Mouse (Mus musculus): ENCODE data around the gene Ntng2. TPM values are rescaled to one million over a fixed set of nuclear protein-coding genes. Genes with fewer than 3 reads are reported as not detected.

Gene Ntng2
- total and polyA plus RNA-seq, 2 experiments from 2014 or later, result 8.7 to 52.4 TPM

- Histone ChIP-seq H3K36me3 (ENCODE audit: insufficient read depth, low read length) (no peaks in the 10 kb centered on the region), H3K4me1 (ENCODE audit: insufficient read depth, low read length) (peaks cover 19% of the 10 kb centered on the region), H3K27ac (ENCODE audit: low read depth, low read length) (no peak overlapping the region), H3K27me3 (ENCODE audit: insufficient read depth, low read length) (peaks cover 12% of the 10 kb centered on the region; the same call in 1 of the 2 replicates), H3K9me3 (ENCODE audit: low read length) (no peaks in the 10 kb centered on the region), H3K4me3 (ENCODE audit: low read depth, low read length) (peak overlapping the region; percentile 60), H3K4me2 (ENCODE audit: low read depth, low read length, poor library complexity, severe bottlenecking) (peak overlapping the region; percentile 99), H3K9ac (replicated peaks; ENCODE audit: low read length, poor library complexity, severe bottlenecking) (peak overlapping the region; percentile 63)
- under 1% methylated on average over 61 of the region's 61 CpGs for WGBS
- DNase-seq (ENCODE audit: low spot score) (peak; percentile 20), ATAC-seq (ENCODE audit: low FRiP score) (no peak)
- no peak for TF ChIP-seq CTCF (IDR thresholded peaks at IDR 0.05)
Observed at GRCm38 (mm10) chr2:29251095-29252058, 1.4 kb downstream of the Ntng2 start.

GRCm38 (mm10) chr2:29250263-29251094 is 2.3 kb downstream of the Ntng2 start:
- Histone ChIP-seq H3K9me3 (ENCODE audit: low read length) (no peaks in the 10 kb centered on the region), H3K27me3 (ENCODE audit: insufficient read depth, low read length) (peaks cover 12% of the 10 kb centered on the region; the same call in 1 of the 2 replicates), H3K27ac (ENCODE audit: low read depth, low read length) (peak overlapping the region; percentile 9; the same call in 1 of the 2 replicates), H3K9ac (replicated peaks; ENCODE audit: low read length, poor library complexity, severe bottlenecking) (peak overlapping the region; percentile 63; the same call in 1 of the 2 replicates), H3K4me1 (ENCODE audit: insufficient read depth, low read length) (peaks cover 19% of the 10 kb centered on the region), H3K4me3 (ENCODE audit: low read depth, low read length) (peak overlapping the region; percentile 60), H3K36me3 (ENCODE audit: insufficient read depth, low read length) (no peaks in the 10 kb centered on the region), H3K4me2 (ENCODE audit: low read depth, low read length, poor library complexity, severe bottlenecking) (peak overlapping the region; percentile 99)
- no peak for TF ChIP-seq CTCF (IDR thresholded peaks at IDR 0.05)
- under 1% methylated on average over 44 of the region's 44 CpGs for WGBS
- ATAC-seq (ENCODE audit: low FRiP score), result no peak
- peak; percentile 44 for DNase-seq (ENCODE audit: low spot score)

GRCm38 (mm10) chr2:29249852-29250251 is 3.0 kb downstream of the Ntng2 start:
- Histone ChIP-seq H3K36me3 (ENCODE audit: insufficient read depth, low read length) (no peaks in the 10 kb centered on the region), H3K27me3 (ENCODE audit: insufficient read depth, low read length) (peaks cover 12% of the 10 kb centered on the region; the same call in 1 of the 2 replicates), H3K4me3 (ENCODE audit: low read depth, low read length) (peak overlapping the region; percentile 60), H3K27ac (ENCODE audit: low read depth, low read length) (0 out of 2 replicates have a peak overlapping the region, but pooled peaks have one; percentile 9), H3K4me2 (ENCODE audit: low read depth, low read length, poor library complexity, severe bottlenecking) (peak overlapping the region; percentile 99), H3K9ac (replicated peaks; ENCODE audit: low read length, poor library complexity, severe bottlenecking) (peak overlapping the region; percentile 63; the same call in 1 of the 2 replicates), H3K9me3 (ENCODE audit: low read length) (no peaks in the 10 kb centered on the region), H3K4me1 (ENCODE audit: insufficient read depth, low read length) (peaks cover 19% of the 10 kb centered on the region)
- peak; percentile 15 for DNase-seq (ENCODE audit: low spot score)
- 5% methylated on average over 10 of the region's 10 CpGs for WGBS
- TF ChIP-seq CTCF (IDR thresholded peaks at IDR 0.05), result no peak
- no peak for ATAC-seq (ENCODE audit: low FRiP score)

GRCm38 (mm10) chr2:29248551-29248950 is 4.3 kb downstream of the Ntng2 start:
- Histone ChIP-seq H3K4me2 (ENCODE audit: low read depth, low read length, poor library complexity, severe bottlenecking) (0 out of 2 replicates have a peak overlapping the region, but pooled peaks have one; percentile 99), H3K4me3 (ENCODE audit: low read depth, low read length) (no peak overlapping the region), H3K27me3 (ENCODE audit: insufficient read depth, low read length) (peaks cover 12% of the 10 kb centered on the region; the same call in 1 of the 2 replicates), H3K9ac (replicated peaks; ENCODE audit: low read length, poor library complexity, severe bottlenecking) (no peak overlapping the region), H3K36me3 (ENCODE audit: insufficient read depth, low read length) (no peaks in the 10 kb centered on the region), H3K27ac (ENCODE audit: low read depth, low read length) (no peak overlapping the region), H3K4me1 (ENCODE audit: insufficient read depth, low read length) (peaks cover 19% of the 10 kb centered on the region), H3K9me3 (ENCODE audit: low read length) (no peaks in the 10 kb centered on the region)
- no peak for DNase-seq (ENCODE audit: low spot score)
- no peak for TF ChIP-seq CTCF (IDR thresholded peaks at IDR 0.05)
- WGBS, result 59% methylated on average over 3 of the region's 3 CpGs
- ATAC-seq (ENCODE audit: low FRiP score), result no peak

- DNase-seq (ENCODE audit: low spot score) (no peak), ATAC-seq (ENCODE audit: low FRiP score) (no peak)
- no peak overlapping the region for H3K9ac ChIP-seq (replicated peaks; ENCODE audit: low read length, poor library complexity, severe bottlenecking)
- H3K4me2 ChIP-seq (ENCODE audit: low read depth, low read length, poor library complexity, severe bottlenecking), result no peak overlapping the region; the same call in 1 of the 2 replicates
- H3K4me3 ChIP-seq (ENCODE audit: low read depth, low read length), result no peak overlapping the region
- H3K27ac ChIP-seq (ENCODE audit: low read depth, low read length), result no peak overlapping the region
- no peaks in the 10 kb centered on the region for H3K36me3 ChIP-seq (ENCODE audit: insufficient read depth, low read length)
- H3K9me3 ChIP-seq (ENCODE audit: low read length), result no peaks in the 10 kb centered on the region
- H3K4me1 ChIP-seq (ENCODE audit: insufficient read depth, low read length), result peaks cover 15% of the 10 kb centered on the region
- 75% methylated on average over 2 of the region's 2 CpGs for WGBS
- TF ChIP-seq CTCF (IDR thresholded peaks at IDR 0.05), result no peak
- peaks cover 8% of the 10 kb centered on the region; the same call in 1 of the 2 replicates for H3K27me3 ChIP-seq (ENCODE audit: insufficient read depth, low read length)
Observed at GRCm38 (mm10) chr2:29247386-29247785, 5.4 kb downstream of the Ntng2 start.
